Mouse (Mus musculus) B cell, adult (primary cell): ENCODE results near the gene Nap1l4. TPM values are rescaled to one million over a fixed set of nuclear protein-coding genes. Genes with fewer than 3 reads are reported as not detected.

Source experiments
- total RNA-seq: library from RNA; stranded (reverse); gene quantifications from 4 replicates; pipeline ENCODE4 v1.2.4, GENCODE M21; 2023; ENCODE audit not compliant: inconsistent age

The Nap1l4 gene
- 138 to 171 TPM (median 144 TPM) in 4 replicates for total RNA-seq

GRCm38 (mm10) chr7:143548976-143549457 is at the start of gene Nap1l4:
Nap1l4 (minus strand) TSS chr7:143549106.

GRCm38 (mm10) chr7:143502418-143503200 is 46.3 kb downstream of the Nap1l4 start, which contains the start of gene Phlda2:
Phlda2 (minus strand) TSS chr7:143503150.

GRCm38 (mm10) chr7:143473347-143474101 is 75.4 kb downstream of the Nap1l4 start, which contains the start of gene Slc22a18:
Slc22a18 (plus strand) TSS chr7:143473736.

Other genes starting within 250 kb of the Nap1l4 start
- 0.60 to 1.4 TPM (median 0.93 TPM) in 4 replicates for gene Cdkn1c, start 88.1 kb downstream of the Nap1l4 start, total RNA-seq
- not detected in 4 replicates for gene Slc22a18, start 75.4 kb downstream of the Nap1l4 start, total RNA-seq
- gene Phlda2, start 46.0 kb downstream of the Nap1l4 start, total RNA-seq, result not detected in 4 replicates
- 58.7 to 63.9 TPM (median 62.2 TPM) in 4 replicates for gene Cars, start 51.0 kb upstream of the Nap1l4 start, total RNA-seq
- gene Tnfrsf26, start 79.6 kb upstream of the Nap1l4 start, total RNA-seq, result 4.8 to 8.0 TPM (median 6.4 TPM) in 4 replicates
- gene Tnfrsf22, start 100.6 kb upstream of the Nap1l4 start, total RNA-seq, result 4.7 to 9.0 TPM (median 5.6 TPM) in 4 replicates
- 1.7 to 3.3 TPM (median 2.3 TPM) in 3 of 4 replicates, not detected in the other for gene Tnfrsf23, start 136.8 kb upstream of the Nap1l4 start, total RNA-seq
- 31.6 to 38.1 TPM (median 35.1 TPM) in 4 replicates for gene Osbpl5, start 207.9 kb upstream of the Nap1l4 start, total RNA-seq
- gene Mrgprg, start 217.9 kb upstream of the Nap1l4 start, total RNA-seq, result not detected in 4 replicates
- gene Mrgpre, start 235.4 kb upstream of the Nap1l4 start, total RNA-seq, result 10.5 to 11.2 TPM (median 10.6 TPM) in 4 replicates